Mouse (Mus musculus) CH12.LX (cell line): ENCODE measurements around the gene Cyp51. TPM values are rescaled to one million over a fixed set of nuclear protein-coding genes. Genes with fewer than 3 reads are reported as not detected.

Source experiments
- DNase-seq: peaks from one replicate; pipeline ENCODE4 v3.0.0-alpha.2; 2013; ENCODE audit errors: extremely low read depth
- H3K27ac ChIP-seq: 2 replicates; pipeline ENCODE4 v1.5.1; 2012; ENCODE audit warnings: low read depth, mild to moderate bottlenecking, control low read depth, moderate library complexity; ENCODE audit not compliant: insufficient read depth
- H3K27me3 ChIP-seq: replicated peaks from 2 replicates; pipeline ENCODE3; 2012; ENCODE audit warnings: inconsistent platforms
- H3K36me3 ChIP-seq, 2 experiments: replicated peaks in 1 of 2; 2 replicates each; pipeline versions ENCODE3 to v1.6.1; 2012; ENCODE audit warnings: inconsistent platforms in 1 of 2, low read length in 1 of 2, mild to moderate bottlenecking in 1 of 2, mixed read lengths in 1 of 2, moderate library complexity in 1 of 2; ENCODE audit not compliant: control insufficient read depth in 1 of 2, insufficient read depth in 1 of 2
- H3K4me1 ChIP-seq, 2 experiments: 2 replicates each; pipeline ENCODE4 v1.6.1; 2012; ENCODE audit warnings: inconsistent platforms in 1 of 2, moderate library complexity in 1 of 2; ENCODE audit not compliant: insufficient read depth in 2 of 2, control insufficient read depth in 1 of 2
- H3K4me2 ChIP-seq: 2 replicates; pipeline ENCODE4 v1.6.1; 2012; ENCODE audit warnings: low read depth, mild to moderate bottlenecking, control low read depth; ENCODE audit not compliant: poor library complexity, insufficient read depth, severe bottlenecking
- H3K4me3 ChIP-seq, 3 experiments: fragments of 150-350 bp in 1 of 3; sonication (generic) in 1 of 3; replicated peaks in 1 of 3; 2 replicates each; pipeline versions ENCODE3 to v1.5.1; 2011 to 2012; ENCODE audit warnings: low read depth in 2 of 3, low read length in 2 of 3, mild to moderate bottlenecking in 2 of 3, moderate library complexity in 2 of 3, control low read depth in 1 of 3, improper control_type of control experiment in 1 of 3, inconsistent platforms in 1 of 3, mixed read lengths in 1 of 3; ENCODE audit not compliant: poor library complexity in 1 of 3
- H3K79me2 ChIP-seq: replicated peaks from 2 replicates; pipeline ENCODE4 v1.6.1; 2012; ENCODE audit warnings: mild to moderate bottlenecking, moderate library complexity; ENCODE audit not compliant: control insufficient read depth, poor library complexity, insufficient read depth, severe bottlenecking; ENCODE audit errors: extremely low read depth
- H3K9ac ChIP-seq: 2 replicates; pipeline ENCODE4 v1.6.1; 2012; ENCODE audit warnings: low read depth, mild to moderate bottlenecking, control low read depth, moderate library complexity; ENCODE audit not compliant: insufficient read depth
- H3K9me3 ChIP-seq: replicated peaks from 2 replicates; pipeline ENCODE3; 2012; ENCODE audit warnings: low read length, inconsistent platforms, mixed read lengths
- CHD1 ChIP-seq: IDR thresholded peaks from 2 replicates; pipeline ENCODE4 v1.6.1; 2012; ENCODE audit warnings: low read depth, low read length, improper control_type of control experiment, inconsistent platforms
- CHD2 ChIP-seq: IDR thresholded peaks from 2 replicates; pipeline ENCODE4 v1.6.1; 2011; ENCODE audit warnings: low read length, improper control_type of control experiment
- CTCF ChIP-seq, 2 experiments: IDR thresholded peaks in 1 of 2; conservative IDR thresholded peaks in 1 of 2; 2 replicates each; pipeline ENCODE4 v1.5.1; 2011 to 2012; ENCODE audit warnings: low read depth in 2 of 2, low read length in 2 of 2, improper control_type of control experiment in 1 of 2, inconsistent platforms in 1 of 2, mild to moderate bottlenecking in 1 of 2, moderate library complexity in 1 of 2
- E2F4 ChIP-seq: IDR thresholded peaks from 2 replicates; pipeline ENCODE4 v1.6.1; 2011; ENCODE audit warnings: low read depth, low read length, improper control_type of control experiment; ENCODE audit not compliant: insufficient replicate concordance
- ELF1 ChIP-seq: IDR thresholded peaks from 2 replicates; pipeline ENCODE4 v1.6.1; 2014; ENCODE audit warnings: low read depth, mild to moderate bottlenecking, inconsistent platforms, low read length, improper control_type of control experiment
- EP300 ChIP-seq: IDR thresholded peaks from 2 replicates; pipeline ENCODE4 v1.6.1; 2011; ENCODE audit warnings: low read length, improper control_type of control experiment
- GABPA ChIP-seq: IDR thresholded peaks from 2 replicates; pipeline ENCODE4 v1.6.1; 2012; ENCODE audit warnings: low read depth, low read length, improper control_type of control experiment, inconsistent platforms; ENCODE audit not compliant: insufficient replicate concordance
- HCFC1 ChIP-seq: IDR thresholded peaks from 2 replicates; pipeline ENCODE4 v1.6.1; 2012; ENCODE audit warnings: low read depth, mild to moderate bottlenecking, inconsistent platforms, low read length, improper control_type of control experiment
- IRF4 ChIP-seq: IDR thresholded peaks from 2 replicates; pipeline ENCODE4 v1.6.1; 2014; ENCODE audit warnings: low read depth, mild to moderate bottlenecking, inconsistent platforms, low read length, improper control_type of control experiment
- JUN ChIP-seq: IDR thresholded peaks from 2 replicates; pipeline ENCODE4 v1.6.1; 2011; ENCODE audit warnings: low read depth, mild to moderate bottlenecking, low read length, improper control_type of control experiment, moderate library complexity; ENCODE audit not compliant: insufficient read depth
- JUND ChIP-seq: conservative IDR thresholded peaks from 2 replicates; pipeline ENCODE4 v1.6.1; 2011; ENCODE audit warnings: low read depth, low read length, improper control_type of control experiment
- KAT2A ChIP-seq: IDR thresholded peaks from 2 replicates; pipeline ENCODE4 v1.6.1; 2012; ENCODE audit warnings: low read length, improper control_type of control experiment, inconsistent platforms; ENCODE audit not compliant: insufficient replicate concordance
- MAZ ChIP-seq: IDR thresholded peaks from 2 replicates; pipeline ENCODE4 v1.6.1; 2012; ENCODE audit warnings: low read depth, mild to moderate bottlenecking, inconsistent platforms, low read length, improper control_type of control experiment, moderate library complexity
- NRF1 ChIP-seq: IDR thresholded peaks from 2 replicates; pipeline ENCODE4 v1.6.1; 2014; ENCODE audit warnings: low read depth, mild to moderate bottlenecking, inconsistent platforms, low read length, improper control_type of control experiment, moderate library complexity
- PAX5 ChIP-seq: IDR thresholded peaks from 2 replicates; pipeline ENCODE4 v1.6.1; 2012; ENCODE audit warnings: low read length, inconsistent platforms, mixed read lengths
- POLR2A ChIP-seq: IDR thresholded peaks from 2 replicates; pipeline ENCODE4 v1.6.1; 2011; ENCODE audit warnings: low read depth, mild to moderate bottlenecking, improper control_type of control experiment, low read length
- RAD21 ChIP-seq: IDR thresholded peaks from 2 replicates; pipeline ENCODE4 v1.6.1; 2011; ENCODE audit warnings: low read depth, mild to moderate bottlenecking, low read length, improper control_type of control experiment, moderate library complexity
- RCOR1 ChIP-seq: conservative IDR thresholded peaks from 2 replicates; pipeline ENCODE4 v1.6.1; 2012; ENCODE audit warnings: low read depth, mild to moderate bottlenecking, inconsistent platforms, low read length, improper control_type of control experiment
- SIN3A ChIP-seq: IDR thresholded peaks from 2 replicates; pipeline ENCODE4 v1.6.1; 2012; ENCODE audit warnings: low read length, improper control_type of control experiment, inconsistent platforms
- SMC3 ChIP-seq: IDR thresholded peaks from 2 replicates; pipeline ENCODE4 v1.6.1; 2011; ENCODE audit warnings: low read depth, low read length, improper control_type of control experiment
- TCF12 ChIP-seq: IDR thresholded peaks from 2 replicates; pipeline ENCODE4 v1.6.1; 2014; ENCODE audit warnings: low read depth, mild to moderate bottlenecking, inconsistent platforms, low read length, improper control_type of control experiment
- USF1 ChIP-seq: IDR thresholded peaks from 2 replicates; pipeline ENCODE4 v1.6.1; 2014; ENCODE audit warnings: low read depth, mild to moderate bottlenecking, inconsistent platforms, low read length, improper control_type of control experiment
- USF2 ChIP-seq: conservative IDR thresholded peaks from 2 replicates; pipeline ENCODE4 v1.6.1; 2011; ENCODE audit warnings: low read depth, low read length, improper control_type of control experiment
- ZKSCAN1 ChIP-seq: IDR thresholded peaks from 2 replicates; pipeline ENCODE4 v1.6.1; 2012; ENCODE audit warnings: low read depth, inconsistent platforms, low read length, improper control_type of control experiment, borderline replicate concordance
- ZMIZ1 ChIP-seq: IDR thresholded peaks from 2 replicates; pipeline ENCODE4 v1.6.1; 2012; ENCODE audit warnings: low read depth, mild to moderate bottlenecking, inconsistent platforms, low read length, improper control_type of control experiment
- ZNF384 ChIP-seq: IDR thresholded peaks from 2 replicates; pipeline ENCODE4 v1.6.1; 2012; ENCODE audit warnings: low read depth, low read length, improper control_type of control experiment, inconsistent platforms
- dilution Hi-C: fragments of 300-500 bp; cut with MboI; formaldehyde crosslinking; loops from 2 replicates; pipeline ENCODE4 v1.14.3; 2020; ENCODE audit warnings: low sequenced_read_pairs; ENCODE audit not compliant: extremely low pct_unique_long_range_greater_than_20kb, extremely low pct_ligation_motif_present
- in situ Hi-C: fragments of 300-500 bp; cut with MboI; formaldehyde crosslinking; loops from 3 replicates; pipeline ENCODE4 v1.14.3; 2019; ENCODE audit warnings: low sequenced_read_pairs, low pct_ligation_motif_present, low pct_unique_long_range_greater_than_20kb, mixed read lengths
- polyA plus RNA-seq: library from polyadenylated mRNA; unstranded; fragments of >175 nt; gene quantifications from 2 replicates; pipeline ENCODE4 v1.2.1, GENCODE M21; 2012; ENCODE audit warnings: low read depth; ENCODE audit not compliant: insufficient read length
- total RNA-seq, 2 experiments: library from RNA; depleted of rRNA; stranded (reverse); fragments of 300-350 nt in 1 of 2; fragments of >200 nt in 1 of 2; gene quantifications; 2 replicates each; pipeline ENCODE4 v1.2.3; 2012 to 2014

Gene Cyp51
- total and polyA plus RNA-seq, 3 experiments: 116 to 374 (median 148) TPM

DNA sequence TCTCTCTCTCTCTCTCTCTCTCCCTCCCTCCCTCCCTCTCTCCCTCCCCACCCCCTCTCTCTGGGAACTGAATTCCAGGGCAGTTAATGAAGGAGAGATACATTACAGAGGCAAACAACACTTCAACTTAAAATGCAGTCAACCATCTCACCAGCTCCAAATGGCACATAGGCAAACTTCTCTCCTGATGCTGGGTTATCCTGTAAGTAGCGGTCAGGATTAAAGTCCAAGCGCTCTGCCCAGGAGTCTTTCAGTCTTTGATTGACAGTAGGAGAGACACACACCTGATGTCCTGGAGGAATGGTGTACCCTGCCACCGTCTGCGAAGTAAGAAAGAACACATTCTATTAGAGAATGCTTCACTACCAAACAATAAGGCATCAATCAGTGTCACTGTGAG is 18.2 kb downstream of the Cyp51 start:
- Histone ChIP-seq H3K9ac (no peak overlapping the region), H3K4me2 (no peak overlapping the region), H3K36me3 (peaks cover 56 to 87% of the 10 kb centered on the region in 2 experiments), H3K9me3 (no peaks in the 10 kb centered on the region), H3K27me3 (no peaks in the 10 kb centered on the region), H3K4me3 (no peak overlapping the region), H3K4me1 (peaks cover 5 to 13% of the 10 kb centered on the region in 2 experiments), H3K79me2 (0 out of 2 replicates have a peak, but pooled peaks cover 8% of the 10 kb centered on the region), H3K27ac (no peak overlapping the region)
- no peak for DNase-seq
- dilution Hi-C loops: no loop called here
- in situ Hi-C loops: no loop called here
- TF ChIP-seq SIN3A (no peak), CHD1 (no peak), RAD21 (no peak), ZMIZ1 (no peak), HCFC1 (no peak), ZNF384 (no peak), POLR2A (no peak), CHD2 (no peak), JUND (no peak), KAT2A (no peak)

DNA sequence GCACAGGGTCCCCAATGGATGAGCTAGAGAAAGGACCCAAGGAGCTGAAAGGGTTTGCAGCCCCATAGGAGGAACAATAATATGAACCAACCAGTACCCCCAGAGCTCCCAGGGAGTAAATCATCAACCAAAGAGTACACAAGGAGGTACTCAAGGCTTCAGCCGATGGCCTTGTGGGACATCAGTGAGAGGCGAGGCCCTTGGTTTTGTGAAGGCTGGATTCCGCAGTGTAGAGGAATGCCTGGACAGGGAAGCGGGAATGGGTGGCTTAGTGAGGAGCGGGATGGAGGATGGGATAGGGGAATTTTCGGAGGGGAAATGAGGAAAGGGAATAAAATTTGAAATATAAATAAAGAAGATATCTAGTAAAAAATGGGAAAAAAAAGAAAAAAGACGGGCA is 19.6 kb downstream of the Cyp51 start:
- TF ChIP-seq MAZ (no peak), NRF1 (no peak), RAD21 (no peak), IRF4 (no peak)
- DNase-seq: no peak
- in situ Hi-C loops: no loop called here
- dilution Hi-C loops: no loop called here
- Histone ChIP-seq H3K36me3 (peaks cover 49 to 84% of the 10 kb centered on the region in 2 experiments), H3K4me2 (no peak overlapping the region), H3K4me1 (peaks cover 5 to 26% of the 10 kb centered on the region in 2 experiments), H3K27ac (no peak overlapping the region), H3K9me3 (no peaks in the 10 kb centered on the region), H3K79me2 (0 out of 2 replicates have a peak, but pooled peaks cover 5% of the 10 kb centered on the region), H3K4me3 (no peak overlapping the region), H3K9ac (no peak overlapping the region), H3K27me3 (no peaks in the 10 kb centered on the region)

DNA sequence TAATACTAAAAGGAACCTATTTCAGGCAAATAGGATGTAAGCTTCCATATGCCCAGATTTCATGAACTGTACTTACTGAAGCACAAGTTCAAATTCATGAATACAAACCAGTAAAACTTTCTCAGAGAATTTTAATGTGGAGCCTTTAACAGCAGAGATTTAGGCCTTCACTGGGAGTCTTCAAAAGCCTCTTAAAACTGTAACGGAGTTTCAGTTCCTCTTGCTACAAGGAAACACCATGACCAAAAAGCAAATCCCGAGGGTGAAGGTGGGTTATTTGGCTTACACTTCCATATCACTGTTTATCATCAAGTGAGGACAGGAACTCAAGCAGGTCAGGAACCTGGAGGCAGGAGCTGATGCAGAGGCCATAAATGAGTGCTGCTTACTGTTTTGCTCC is 23.0 kb downstream of the Cyp51 start:
- H3K36me3 ChIP-seq: peaks cover 45 to 77% of the 10 kb centered on the region in 2 experiments
- in situ Hi-C loops: no loop called here
- H3K4me2 ChIP-seq: no peak overlapping the region
- TF ChIP-seq ZNF384 (no peak), JUND (0 out of 2 replicates have a peak, but pooled peaks have one; percentile 18), PAX5 (no peak), E2F4 (0 out of 2 replicates have a peak, but pooled peaks have one; percentile 19), SMC3 (no peak; the same call in 1 of the 2 replicates), GABPA (no peak), CTCF (conservative IDR thresholded peaks at IDR 0.05 in 1 of 2, IDR thresholded peaks at IDR 0.05 in 1 of 2; ENCODE audit: low read depth in 2 of 2, low read length in 2 of 2) (no peak), ELF1 (peak; percentile 24; the same call in 1 of the 2 replicates), CHD1 (no peak), MAZ (no peak), TCF12 (peak; percentile 38; the same call in 1 of the 2 replicates), ZKSCAN1 (no peak), CHD2 (0 out of 2 replicates have a peak, but pooled peaks have one; percentile 19), ZMIZ1 (no peak), EP300 (peak; percentile 99), USF1 (no peak), USF2 (no peak), RAD21 (no peak; the same call in 1 of the 2 replicates), JUN (peak; percentile 24; the same call in 1 of the 2 replicates), RCOR1 (peak; percentile 86)

More for the DNA sequence above, 23.0 kb downstream of the Cyp51 start:
- no peaks in the 10 kb centered on the region for H3K9me3 ChIP-seq
- H3K27me3 ChIP-seq: no peaks in the 10 kb centered on the region
- no peaks in the 10 kb centered on the region for H3K79me2 ChIP-seq
- peak; percentile 87 for DNase-seq
- H3K4me1 ChIP-seq: peaks cover 5 to 29% of the 10 kb centered on the region in 2 experiments
- H3K4me3 ChIP-seq: no peak overlapping the region
- no peak overlapping the region for H3K9ac ChIP-seq
- H3K27ac ChIP-seq: peak overlapping the region; percentile 43; the same call in 1 of the 2 replicates
- dilution Hi-C loops: no loop called here
